Mouse (Mus musculus) R1 (cell line): ENCODE measurements at regions not wholly inside any gene's neighbourhood (a gene's known extent, or its start where the extent isn't known, plus 50 kb on each side); places are given as distances from the start of the nearest gene placed in this dataset.

Source experiments
- DNase-seq: peaks from one replicate; pipeline ENCODE4 v3.0.0-alpha.2; 2018; ENCODE audit warnings: low read depth, low spot score

GRCm38 (mm10) chr12:109951884-109952456 lies 326.9 kb upstream of the Dio3 start:
- no peak for DNase-seq

GRCm38 (mm10) chr12:109952933-109953332 lies 325.9 kb upstream of the Dio3 start:
- peak; percentile 50 for DNase-seq

GRCm38 (mm10) chr12:109957305-109957704 lies 321.6 kb upstream of the Dio3 start:
- DNase-seq: no peak

- peak; percentile 78 for DNase-seq
Observed at GRCm38 (mm10) chr12:109958357-109959085, 320.3 kb upstream of the Dio3 start.

- DNase-seq: no peak
Observed at GRCm38 (mm10) chr12:109966776-109967175, 312.1 kb upstream of the Dio3 start.

GRCm38 (mm10) chr12:109968303-109968702 lies 310.6 kb upstream of the Dio3 start:
- DNase-seq: no peak

GRCm38 (mm10) chr12:109971508-109971907 lies 307.4 kb upstream of the Dio3 start:
- DNase-seq: no peak

GRCm38 (mm10) chr12:109972366-109973015 lies 306.4 kb upstream of the Dio3 start:
- no peak for DNase-seq

- no peak for DNase-seq
Observed at GRCm38 (mm10) chr12:109973598-109973997, 305.3 kb upstream of the Dio3 start.

- DNase-seq: no peak
Observed at GRCm38 (mm10) chr12:109975176-109975972, 303.5 kb upstream of the Dio3 start.

- no peak for DNase-seq
Observed at GRCm38 (mm10) chr12:109984651-109985050, 294.2 kb upstream of the Dio3 start.

GRCm38 (mm10) chr12:109993410-109993809 lies 285.5 kb upstream of the Dio3 start:
- DNase-seq: peak; percentile 69

- DNase-seq: no peak
Observed at GRCm38 (mm10) chr12:110002717-110003116, 276.2 kb upstream of the Dio3 start.

GRCm38 (mm10) chr12:110009136-110009535 lies 269.7 kb upstream of the Dio3 start:
- DNase-seq: peak; percentile 37

- DNase-seq: peak; percentile 63
Observed at GRCm38 (mm10) chr12:110020541-110021470, 258.1 kb upstream of the Dio3 start.

GRCm38 (mm10) chr12:110021690-110022089 lies 257.2 kb upstream of the Dio3 start:
- DNase-seq: no peak

- DNase-seq: no peak
Observed at GRCm38 (mm10) chr12:110022631-110023030, 256.2 kb upstream of the Dio3 start.

- DNase-seq: no peak
Observed at GRCm38 (mm10) chr12:110023192-110024101, 255.4 kb upstream of the Dio3 start.

- DNase-seq: no peak
Observed at GRCm38 (mm10) chr12:110024295-110024694, 254.6 kb upstream of the Dio3 start.

- DNase-seq: no peak
Observed at GRCm38 (mm10) chr12:110025171-110025570, 253.7 kb upstream of the Dio3 start.
